Mouse (Mus musculus) small intestine, adult 2 months (tissue): ENCODE results near the gene Swsap1.

Source experiments
- CTCF ChIP-seq: fragments of 200-500 bp; IDR thresholded peaks from 2 replicates; pipeline ENCODE4 v1.5.1; 2012; ENCODE audit warnings: low read depth, mild to moderate bottlenecking, control low read depth, inconsistent platforms, low read length, moderate library complexity, mixed read lengths; ENCODE audit not compliant: insufficient replicate concordance, insufficient read length; ENCODE audit errors: extremely low read depth
- POLR2A ChIP-seq: fragments of 200-500 bp; IDR thresholded peaks from 2 replicates; pipeline ENCODE4 v1.6.1; 2012; ENCODE audit warnings: low read depth, mild to moderate bottlenecking, control low read depth, inconsistent platforms, low read length, moderate library complexity

GRCm38 (mm10) chr9:21938234-21938855 lies 17.2 kb upstream of the Swsap1 start:
- TF ChIP-seq CTCF: no peak
- TF ChIP-seq POLR2A: no peak
